Mouse (Mus musculus): ENCODE results near the gene Tent4b. TPM values are rescaled to one million over a fixed set of nuclear protein-coding genes. Genes with fewer than 3 reads are reported as not detected.

Tent4b gene
- total RNA-seq, 4 experiments from 2014 or later = 29.1 to 39.6 (median 34.1) TPM

GRCm38 (mm10) chr8:88228800-88229199 lies 29.8 kb downstream of the Tent4b start:
- no peak for DNase-seq

DNA sequence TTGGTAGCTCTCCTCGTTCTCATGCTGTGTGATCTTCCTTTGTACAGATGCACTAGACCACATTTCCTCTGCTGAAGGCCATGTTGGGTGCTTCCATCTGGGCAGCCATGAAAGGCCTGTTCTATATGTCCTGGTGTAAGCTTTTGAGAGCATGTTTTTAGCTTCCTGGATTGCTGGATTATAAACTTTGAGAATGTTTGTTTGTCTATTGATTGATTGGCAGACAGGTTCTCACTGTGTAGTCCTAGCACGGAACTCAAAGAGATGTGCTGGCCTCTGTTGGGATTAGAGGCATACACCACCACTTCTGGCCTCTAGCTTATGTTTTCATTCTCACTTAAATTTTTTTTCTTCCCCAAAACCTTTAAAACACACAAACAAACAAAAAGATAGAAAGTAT lies 37.7 kb downstream of the Tent4b start:
- no peak for DNase-seq

DNA sequence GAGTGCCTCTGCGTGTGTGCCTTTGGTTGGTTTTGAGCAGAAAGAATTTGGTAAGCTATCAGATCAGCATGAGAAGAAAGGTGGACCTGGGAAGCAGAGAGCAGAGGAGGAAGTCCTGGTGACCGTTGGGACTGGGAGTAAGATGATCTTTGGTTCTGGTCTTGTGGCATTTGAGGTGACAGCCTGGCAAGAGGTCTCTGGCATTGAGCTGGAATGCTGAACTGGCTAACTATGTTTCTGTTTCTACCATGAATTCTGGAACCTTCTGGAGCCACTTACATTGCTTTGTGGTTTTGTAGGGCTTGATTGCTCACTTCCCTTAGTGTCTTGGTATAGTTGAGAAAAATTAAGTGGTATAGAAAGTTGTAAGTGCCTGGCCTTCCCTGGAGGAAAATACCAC lies 38.6 kb downstream of the Tent4b start:
- no peak for DNase-seq

GRCm38 (mm10) chr8:88239277-88239676 lies 40.3 kb downstream of the Tent4b start:
- DNase-seq = no peak

GRCm38 (mm10) chr8:88241871-88242270 lies 42.9 kb downstream of the Tent4b start:
- DNase-seq = no peak

- peak; percentile 29 for DNase-seq
Observed at GRCm38 (mm10) chr8:88244298-88244697, 45.3 kb downstream of the Tent4b start.

GRCm38 (mm10) chr8:88252791-88253190 lies 53.8 kb downstream of the Tent4b start:
- DNase-seq = no peak

DNA sequence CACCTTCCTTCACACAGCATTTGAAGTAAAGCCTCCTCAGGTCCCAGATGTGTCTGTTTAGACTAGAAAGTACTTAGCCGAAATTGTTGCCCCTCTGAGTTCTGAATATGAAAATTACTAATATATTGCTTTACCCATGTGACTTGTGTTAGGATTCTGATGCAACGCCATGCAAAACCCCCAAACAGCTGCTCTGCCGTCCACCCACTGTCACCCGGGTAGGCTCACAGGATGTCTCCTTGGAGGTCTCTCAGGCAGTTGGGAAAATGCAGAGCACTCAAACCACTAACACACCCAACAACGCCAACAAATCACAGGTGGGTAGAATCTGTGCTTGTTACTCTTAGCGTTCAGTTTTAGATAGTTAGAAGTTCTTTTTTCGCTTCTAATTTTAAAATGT lies 55.9 kb downstream of the Tent4b start:
- DNase-seq = no peak

DNA sequence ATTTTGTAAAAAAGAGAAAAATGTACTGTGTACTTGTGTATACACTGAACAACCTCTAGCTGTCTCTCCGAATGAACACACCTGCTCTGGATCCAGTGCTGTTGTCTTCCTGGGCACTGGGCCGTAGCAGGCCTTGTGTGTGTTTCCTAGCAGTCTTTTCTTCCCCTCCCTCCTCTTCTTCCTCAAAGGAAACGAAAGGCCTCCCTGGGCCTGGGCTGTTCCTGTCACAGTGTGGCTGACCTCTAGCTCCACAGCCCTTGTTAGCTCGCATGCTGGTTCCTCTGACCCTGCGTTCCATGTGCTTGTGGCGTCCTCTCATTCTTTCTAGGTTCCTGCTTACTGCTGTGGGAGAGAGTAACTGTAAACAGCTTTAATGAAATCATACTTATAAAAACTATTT lies 59.0 kb downstream of the Tent4b start:
- DNase-seq = no peak

DNA sequence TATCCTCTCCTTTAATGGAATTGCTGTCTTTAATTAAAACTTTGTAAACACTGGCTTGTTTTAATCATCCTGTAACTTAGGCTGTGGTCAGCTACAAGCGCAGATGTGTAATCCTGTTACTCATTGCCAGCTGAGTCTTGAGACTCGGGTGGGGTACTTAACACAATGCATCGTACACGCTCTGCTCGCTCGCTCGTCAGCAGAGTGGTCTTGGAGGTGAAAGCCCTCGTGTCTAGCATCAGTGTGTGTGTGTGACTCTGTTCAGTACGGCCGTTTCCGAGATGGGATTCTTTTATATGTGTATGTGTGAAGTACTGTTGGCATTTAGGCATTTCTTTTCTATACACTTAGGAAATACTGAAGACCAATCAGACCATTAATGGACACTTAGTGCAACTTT lies 59.5 kb downstream of the Tent4b start:
- no peak for DNase-seq

DNA sequence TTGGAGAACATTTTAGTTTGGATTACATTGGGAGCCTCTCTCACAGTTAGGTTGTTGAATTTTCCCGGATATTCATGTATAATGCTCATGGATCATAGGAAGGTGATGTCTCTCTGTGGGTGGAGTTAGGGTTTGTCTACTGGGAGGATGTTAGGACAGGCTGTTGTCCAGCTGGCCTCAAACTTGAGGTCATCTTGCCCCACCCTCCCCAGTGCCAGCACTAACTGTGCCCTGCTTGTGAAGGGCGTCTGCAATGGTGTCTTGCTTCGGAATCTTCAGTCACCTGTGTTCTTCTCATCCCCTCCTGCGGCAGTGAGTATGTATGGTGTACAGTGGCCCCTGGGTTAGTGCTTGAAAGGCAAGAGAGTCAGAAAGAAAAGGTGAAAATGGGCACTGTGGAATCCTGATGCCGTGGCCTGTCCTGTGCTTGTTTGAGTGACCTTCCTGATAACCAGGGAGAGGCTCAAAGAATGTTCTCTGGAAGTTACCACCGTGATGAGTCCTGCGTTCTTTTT lies 61.5 kb downstream of the Tent4b start:
- DNase-seq = no peak

- no peak for DNase-seq
Observed at GRCm38 (mm10) chr8:88262831-88263635, 64.0 kb downstream of the Tent4b start.

GRCm38 (mm10) chr8:88265511-88265910 lies 66.5 kb downstream of the Tent4b start:
- no peak for DNase-seq

DNA sequence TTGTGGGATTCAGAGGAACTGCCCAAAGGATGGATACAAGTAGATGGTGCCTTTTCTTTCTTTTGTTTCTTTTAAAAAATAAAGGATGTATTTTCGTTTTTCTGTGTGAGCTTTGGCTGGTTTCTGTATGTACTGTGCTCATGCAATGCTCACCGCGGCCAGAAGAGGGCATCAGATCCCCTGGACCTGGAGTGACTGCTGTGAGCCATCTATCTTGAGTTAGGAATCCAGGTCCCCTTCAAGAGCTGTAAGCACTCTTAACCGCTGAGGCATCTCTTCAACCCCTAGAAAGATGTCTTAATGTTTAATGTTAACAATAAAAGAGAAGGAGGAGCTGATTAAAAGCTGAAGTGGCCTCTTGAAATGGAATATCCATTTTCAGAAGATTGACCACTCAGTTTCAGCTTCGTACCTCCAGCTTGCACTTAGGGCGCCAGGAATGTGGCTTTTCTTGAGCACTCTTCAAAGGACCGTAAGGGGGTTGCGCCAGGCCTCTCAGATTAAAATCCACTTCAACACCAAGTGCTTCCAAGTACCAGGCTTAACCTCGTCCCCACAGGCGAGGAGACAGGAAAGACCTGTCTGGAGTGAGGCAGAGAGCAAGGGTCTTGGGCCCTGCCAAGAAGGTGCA lies 67.3 kb downstream of the Tent4b start:
- peak; percentile 58 for DNase-seq

GRCm38 (mm10) chr8:88266801-88267403 lies 67.9 kb downstream of the Tent4b start:
- no peak for DNase-seq

GRCm38 (mm10) chr8:88269107-88269875 lies 70.3 kb downstream of the Tent4b start:
- DNase-seq = no peak

GRCm38 (mm10) chr8:88270086-88270485 lies 71.1 kb downstream of the Tent4b start:
- no peak for DNase-seq

- DNase-seq = no peak
Observed at GRCm38 (mm10) chr8:88272231-88273050, 73.4 kb downstream of the Tent4b start, which contains the start of gene Adcy7. Gene Adcy7 (plus strand): TSS chr8:88272403.

GRCm38 (mm10) chr8:88273051-88273430 lies 74.0 kb downstream of the Tent4b start:
- DNase-seq = no peak

- DNase-seq = no peak
Observed at GRCm38 (mm10) chr8:88274090-88274489, 75.1 kb downstream of the Tent4b start.

- DNase-seq = no peak
Observed at GRCm38 (mm10) chr8:88279220-88279619, 80.2 kb downstream of the Tent4b start.

- no peak for DNase-seq
Observed at GRCm38 (mm10) chr8:88279670-88280069, 80.7 kb downstream of the Tent4b start.
